Mouse (Mus musculus) right cerebral cortex, postnatal 10 days (tissue): Measurements from ENCODE around the gene Tmem262.
"Not testable (repeated sequence)": the region's sequence is repeated elsewhere in the genome, so short reads cannot be mapped to it uniquely, and the experiment has no call there.

Source experiments
- DNase-seq, 2 experiments: peaks; one replicate each; pipeline ENCODE4 v3.0.0; 2021; ENCODE audit warnings: low spot score in 2 of 2

Tmem262 gene

GRCm38 (mm10) chr19:6079983-6080480 lies at the start of gene Tmem262:
Gene Tmem262, plus strand, starts transcription at chr19:6080033.
- no peak for DNase-seq

GRCm38 (mm10) chr19:6030520-6031280 lies 49.1 kb upstream of the Tmem262 start:
- no peak for DNase-seq

- no peak for DNase-seq
These were observed 43.8 kb upstream of the Tmem262 start for GRCm38 (mm10) chr19:6035966-6036585.

GRCm38 (mm10) chr19:6037695-6038094 lies 42.1 kb upstream of the Tmem262 start:
- DNase-seq: no peak

GRCm38 (mm10) chr19:6038326-6038725 lies 41.5 kb upstream of the Tmem262 start:
- DNase-seq: no peak

- DNase-seq: no peak
These were observed 39.8 kb upstream of the Tmem262 start for GRCm38 (mm10) chr19:6040002-6040401.

GRCm38 (mm10) chr19:6042293-6042692 lies 37.5 kb upstream of the Tmem262 start:
- DNase-seq: no peak

GRCm38 (mm10) chr19:6044102-6044501 lies 35.7 kb upstream of the Tmem262 start:
- not testable (repeated sequence) for DNase-seq

- no peak for DNase-seq
These were observed 34.2 kb upstream of the Tmem262 start for GRCm38 (mm10) chr19:6045366-6046293.

GRCm38 (mm10) chr19:6046294-6047153 lies 33.3 kb upstream of the Tmem262 start, which contains the start of gene Syvn1:
Gene Syvn1, plus strand, starts transcription at chr19:6046576.
- DNase-seq: peak; percentile 94 to 96

- DNase-seq: peak in 1 of 2 experiments; percentile 49
These were observed 32.5 kb upstream of the Tmem262 start for GRCm38 (mm10) chr19:6047154-6047898.

- DNase-seq: no peak
These were observed 32.0 kb upstream of the Tmem262 start for GRCm38 (mm10) chr19:6047899-6048166.

- no peak for DNase-seq
These were observed 31.0 kb upstream of the Tmem262 start for GRCm38 (mm10) chr19:6048681-6049410.

GRCm38 (mm10) chr19:6052516-6052915 lies 27.3 kb upstream of the Tmem262 start:
- DNase-seq: no peak

- DNase-seq: no peak
These were observed 25.5 kb upstream of the Tmem262 start for GRCm38 (mm10) chr19:6054296-6054695.

GRCm38 (mm10) chr19:6056696-6057095 lies 23.1 kb upstream of the Tmem262 start:
- DNase-seq: no peak

GRCm38 (mm10) chr19:6057313-6058096 lies 22.3 kb upstream of the Tmem262 start, which contains the start of the genes Mrpl49 and Fau:
Gene Mrpl49, minus strand, starts transcription at chr19:6057785.
Gene Fau, plus strand, starts transcription at chr19:6057844.
- peak; percentile 100 for DNase-seq

- no peak for DNase-seq
These were observed 21.3 kb upstream of the Tmem262 start for GRCm38 (mm10) chr19:6058513-6058912.

GRCm38 (mm10) chr19:6058966-6059365 lies 20.9 kb upstream of the Tmem262 start:
- no peak for DNase-seq
